Mouse (Mus musculus) intestine, embryonic 16.5 days (tissue): Measurements from ENCODE around the gene Zgpat. TPM values are rescaled to one million over a fixed set of nuclear protein-coding genes. Genes with fewer than 3 reads are reported as not detected.

Experiments used
- ATAC-seq: fragments of 200-750 bp; cut with Nextera tagmentation; 2 replicates; pipeline ENCODE4 v1.8.0; 2017; ENCODE audit warnings: moderate TSS enrichment, moderate library complexity
- H3K27ac ChIP-seq: fragments of 300-500 bp; sonication (generic); 2 replicates; pipeline ENCODE4 v1.5.1; 2014; ENCODE audit warnings: mild to moderate bottlenecking, low read length
- H3K27me3 ChIP-seq: fragments of 300-500 bp; sonication (generic); replicated peaks from 2 replicates; pipeline ENCODE4 v1.6.1; 2014; ENCODE audit warnings: low read length, control low read depth, mixed read lengths; ENCODE audit not compliant: control insufficient read depth, insufficient read depth
- H3K36me3 ChIP-seq: fragments of 300-500 bp; sonication (generic); 2 replicates; pipeline ENCODE4 v1.6.1; 2014; ENCODE audit warnings: low read length, control low read depth; ENCODE audit not compliant: control insufficient read depth, insufficient read depth
- H3K4me1 ChIP-seq: fragments of 300-500 bp; sonication (generic); 2 replicates; pipeline ENCODE4 v1.6.1; 2014; ENCODE audit warnings: low read length, control low read depth, mixed read lengths; ENCODE audit not compliant: control insufficient read depth, insufficient read depth
- H3K4me2 ChIP-seq: fragments of 300-500 bp; sonication (generic); 2 replicates; pipeline ENCODE4 v1.6.1; 2014; ENCODE audit warnings: low read depth, low read length, control low read depth
- H3K4me3 ChIP-seq: fragments of 300-500 bp; sonication (generic); 2 replicates; pipeline ENCODE4 v1.5.1; 2014; ENCODE audit warnings: mild to moderate bottlenecking, low read length
- H3K9ac ChIP-seq: fragments of 300-500 bp; sonication (generic); 2 replicates; pipeline ENCODE4 v1.6.1; 2014; ENCODE audit warnings: low read depth, low read length
- H3K9me3 ChIP-seq: fragments of 300-500 bp; sonication (generic); 2 replicates; pipeline ENCODE4 v1.6.1; 2016; ENCODE audit warnings: low read length, control low read depth; ENCODE audit not compliant: control insufficient read depth
- WGBS: fragments of 180-500 bp; shearing (Covaris S2); extraction: QIAGEN DNeasy Blood & Tissue Kit; methylation state at CpG from one replicate; pipeline ENCODE4 v1.1.7; 2014; 5-methylcytosine and 5-hydroxymethylcytosine counted together
- polyA plus RNA-seq: library from polyadenylated mRNA; unstranded; fragments of >200 nt; fragmentation: Nextera tagmentation; extraction: Ambion mirVana; gene quantifications from 2 replicates; pipeline ENCODE4 v1.2.1, GENCODE M21; 2015

Gene Zgpat
- polyA plus RNA-seq, 1 experiment from 2014 or later = 36.9 TPM

DNA sequence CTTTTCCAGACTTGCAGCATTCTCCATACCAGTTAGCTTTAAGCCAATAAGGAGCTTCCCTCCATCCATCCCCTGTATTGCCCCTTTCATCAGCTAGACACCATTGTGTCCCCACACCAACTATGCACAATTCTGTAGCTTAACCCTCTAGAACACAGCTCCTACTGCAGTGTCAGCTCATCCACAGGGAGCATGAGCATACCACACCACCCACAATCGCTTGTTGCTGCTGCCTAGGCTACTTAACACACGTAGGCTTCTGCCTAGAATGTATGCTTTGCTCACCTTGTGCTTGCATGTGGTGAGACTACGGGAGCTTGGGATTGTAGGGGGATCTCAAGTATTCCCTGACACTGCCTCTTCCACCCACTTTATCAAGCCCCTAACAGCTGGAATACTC, 7.9 kb upstream of the Zgpat start:
- H3K4me1 ChIP-seq = no peaks in the 10 kb centered on the region
- H3K27me3 ChIP-seq = no peaks in the 10 kb centered on the region
- no peak overlapping the region for H3K9ac ChIP-seq
- peaks cover 12% of the 10 kb centered on the region for H3K36me3 ChIP-seq
- H3K27ac ChIP-seq = no peak overlapping the region
- WGBS = 77% methylated on average over 3 of the region's 3 CpGs
- ATAC-seq = no peak
- no peak overlapping the region for H3K4me2 ChIP-seq
- H3K9me3 ChIP-seq = no peaks in the 10 kb centered on the region
- H3K4me3 ChIP-seq = no peak overlapping the region

GRCm38 (mm10) chr2:181363946-181364345, 782 bp upstream of the Zgpat start:
- Histone ChIP-seq H3K9me3 (no peaks in the 10 kb centered on the region), H3K36me3 (peaks cover 5% of the 10 kb centered on the region; the same call in 1 of the 2 replicates), H3K4me2 (peak overlapping the region; percentile 94), H3K27me3 (no peaks in the 10 kb centered on the region), H3K9ac (peak overlapping the region; percentile 92; the same call in 1 of the 2 replicates), H3K4me3 (peak overlapping the region; percentile 92), H3K27ac (no peak overlapping the region), H3K4me1 (peaks cover 22% of the 10 kb centered on the region)
- WGBS = 79% methylated on average over 3 of the region's 3 CpGs
- ATAC-seq = no peak

DNA sequence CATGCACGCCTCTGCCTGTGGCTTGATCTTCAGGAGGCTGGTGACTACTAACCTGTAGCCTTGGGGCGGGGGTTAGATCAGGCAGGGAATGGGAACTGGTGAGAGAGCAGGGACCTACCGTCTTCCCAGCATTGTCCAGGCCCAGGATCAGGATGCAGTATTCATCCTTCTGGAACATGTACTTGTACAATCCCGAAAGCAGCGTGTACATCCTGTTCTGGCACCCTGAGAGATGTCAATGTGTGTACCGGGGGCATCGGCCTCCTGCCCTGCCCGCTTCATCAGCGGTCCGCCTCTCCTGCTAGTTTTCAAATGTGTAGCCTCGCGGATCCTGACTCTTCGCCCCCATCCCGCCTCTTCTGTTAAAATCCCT, 255 bp upstream of the Zgpat start:
- peak overlapping the region; percentile 92 for H3K9ac ChIP-seq
- 8% methylated on average over 14 of the region's 14 CpGs for WGBS

GRCm38 (mm10) chr2:181365655-181366075, 937 bp downstream of the Zgpat start:
- peak; percentile 80 for ATAC-seq
- H3K4me1 ChIP-seq = peaks cover 22% of the 10 kb centered on the region
- H3K4me2 ChIP-seq = peak overlapping the region; percentile 94
- 1% methylated on average over 20 of the region's 20 CpGs for WGBS
- H3K9ac ChIP-seq = peak overlapping the region; percentile 92
- peak overlapping the region; percentile 91 for H3K27ac ChIP-seq
- no peaks in the 10 kb centered on the region for H3K27me3 ChIP-seq
- no peaks in the 10 kb centered on the region for H3K9me3 ChIP-seq
- peak overlapping the region; percentile 92 for H3K4me3 ChIP-seq
- peaks cover 11% of the 10 kb centered on the region for H3K36me3 ChIP-seq

More for the DNA sequence above, 255 bp upstream of the Zgpat start:
- ATAC-seq = no peak
- Histone ChIP-seq H3K27ac (0 out of 2 replicates have a peak overlapping the region, but pooled peaks have one; percentile 91), H3K4me3 (peak overlapping the region; percentile 92), H3K4me2 (peak overlapping the region; percentile 94), H3K9me3 (no peaks in the 10 kb centered on the region), H3K27me3 (no peaks in the 10 kb centered on the region), H3K4me1 (peaks cover 22% of the 10 kb centered on the region), H3K36me3 (peaks cover 5% of the 10 kb centered on the region; the same call in 1 of the 2 replicates)

- no peak for ATAC-seq
- 93% methylated on average over 5 of the region's 5 CpGs for WGBS
- peaks cover 15% of the 10 kb centered on the region for H3K4me1 ChIP-seq
- H3K9me3 ChIP-seq = no peaks in the 10 kb centered on the region
- H3K36me3 ChIP-seq = peaks cover 7% of the 10 kb centered on the region
- H3K4me2 ChIP-seq = no peak overlapping the region
- H3K4me3 ChIP-seq = no peak overlapping the region
- H3K9ac ChIP-seq = no peak overlapping the region
- H3K27ac ChIP-seq = no peak overlapping the region
- H3K27me3 ChIP-seq = no peaks in the 10 kb centered on the region
Observed at GRCm38 (mm10) chr2:181370001-181370400, 5.3 kb downstream of the Zgpat start.

- 96% methylated on average over 2 of the region's 2 CpGs for WGBS
- H3K27ac ChIP-seq = no peak overlapping the region
- H3K27me3 ChIP-seq = no peaks in the 10 kb centered on the region
- H3K36me3 ChIP-seq = peaks cover 19% of the 10 kb centered on the region
- ATAC-seq = no peak
- no peak overlapping the region for H3K9ac ChIP-seq
- H3K9me3 ChIP-seq = no peaks in the 10 kb centered on the region
- H3K4me1 ChIP-seq = no peaks in the 10 kb centered on the region
- no peak overlapping the region for H3K4me2 ChIP-seq
- H3K4me3 ChIP-seq = no peak overlapping the region
Observed at GRCm38 (mm10) chr2:181375787-181376186, 11.1 kb downstream of the Zgpat start.

DNA sequence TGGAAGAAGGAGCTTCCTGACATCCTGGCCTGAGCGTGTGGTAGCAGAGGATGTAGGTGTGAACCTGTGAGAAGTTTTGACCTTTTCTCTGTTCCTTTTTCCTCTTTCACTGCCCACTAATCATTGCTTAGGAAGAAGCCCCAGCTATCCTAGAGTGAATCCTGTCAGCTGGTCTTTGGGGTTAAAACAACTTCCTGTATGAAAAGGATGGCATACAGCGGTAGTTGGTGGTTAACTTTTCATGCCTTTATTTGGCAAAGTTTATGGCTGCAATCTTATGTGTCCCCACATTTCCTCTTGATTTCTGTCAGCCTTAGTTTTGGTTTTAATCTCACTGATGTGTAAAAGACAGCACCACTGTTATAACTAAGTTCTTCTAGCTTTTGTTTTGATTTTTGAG, 12.5 kb downstream of the Zgpat start:
- Histone ChIP-seq H3K27ac (no peak overlapping the region), H3K4me3 (no peak overlapping the region), H3K36me3 (peaks cover 19% of the 10 kb centered on the region), H3K4me2 (no peak overlapping the region), H3K4me1 (no peaks in the 10 kb centered on the region), H3K27me3 (no peaks in the 10 kb centered on the region), H3K9ac (no peak overlapping the region), H3K9me3 (no peaks in the 10 kb centered on the region)
- ATAC-seq = no peak
- 82% methylated on average over 2 of the region's 2 CpGs for WGBS

DNA sequence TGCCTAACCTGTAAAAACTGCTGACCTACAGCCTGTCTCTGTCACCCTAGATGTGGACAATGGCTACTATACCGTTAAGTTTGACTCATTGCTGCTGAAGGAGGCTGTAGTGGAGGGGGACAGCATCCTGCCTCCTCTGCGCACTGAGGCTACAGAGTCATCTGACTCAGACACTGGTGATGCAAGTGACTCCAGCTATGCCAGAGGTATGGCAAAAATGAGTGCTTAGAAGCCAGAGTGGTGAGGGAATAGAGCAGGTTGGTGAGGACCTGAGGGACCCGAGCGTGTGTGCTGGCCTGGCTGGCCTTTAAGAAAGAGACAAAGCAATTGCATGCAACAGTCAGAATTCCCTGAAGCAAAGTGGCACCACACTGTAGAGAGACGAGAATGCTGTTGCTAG, 14.0 kb downstream of the Zgpat start:
- 92% methylated on average over 5 of the region's 5 CpGs for WGBS
- Histone ChIP-seq H3K4me1 (no peaks in the 10 kb centered on the region), H3K4me2 (no peak overlapping the region), H3K27ac (no peak overlapping the region), H3K36me3 (peaks cover 26% of the 10 kb centered on the region), H3K27me3 (no peaks in the 10 kb centered on the region), H3K4me3 (no peak overlapping the region), H3K9ac (no peak overlapping the region), H3K9me3 (no peaks in the 10 kb centered on the region)
- no peak for ATAC-seq

- Histone ChIP-seq H3K9me3 (no peaks in the 10 kb centered on the region), H3K4me1 (no peaks in the 10 kb centered on the region), H3K36me3 (peaks cover 26% of the 10 kb centered on the region), H3K9ac (no peak within 1 kb of the TSS), H3K27me3 (no peaks in the 10 kb centered on the region), H3K27ac (no peak within 1 kb of the TSS), H3K4me3 (no peak within 1 kb of the TSS), H3K4me2 (no peak within 1 kb of the TSS)
- no peak for ATAC-seq
- WGBS = 94% methylated on average over 12 of the region's 12 CpGs
Observed at GRCm38 (mm10) chr2:181379778-181380177, 15.1 kb downstream of the Zgpat start, which contains the start of gene Lime1. Gene Lime1, plus strand, starts transcription at chr2:181380078.

- Histone ChIP-seq H3K9ac (no peak overlapping the region), H3K4me3 (no peak overlapping the region), H3K4me2 (no peak overlapping the region), H3K9me3 (no peaks in the 10 kb centered on the region), H3K36me3 (peaks cover 26% of the 10 kb centered on the region), H3K4me1 (no peaks in the 10 kb centered on the region), H3K27ac (no peak overlapping the region), H3K27me3 (no peaks in the 10 kb centered on the region)
- 80% methylated on average over 5 of the region's 5 CpGs for WGBS
- ATAC-seq = no peak
Observed at GRCm38 (mm10) chr2:181380251-181380650, 15.5 kb downstream of the Zgpat start.
